Mouse (Mus musculus) limb, embryonic 14.5 days (tissue): ENCODE results near the gene Olfr486. TPM values are rescaled to one million over a fixed set of nuclear protein-coding genes. Genes with fewer than 3 reads are reported as not detected.
"Not testable (repeated sequence)": the region's sequence is repeated elsewhere in the genome, so short reads cannot be mapped to it uniquely, and the experiment has no call there.

ENCODE experiments used
- ATAC-seq: fragments of 200-750 bp; cut with Nextera tagmentation; 2 replicates; pipeline ENCODE4 v1.8.0; 2017; ENCODE audit warnings: low read depth, moderate number of reproducible peaks, moderate TSS enrichment; ENCODE audit not compliant: low FRiP score
- DNase-seq: peaks from one replicate; pipeline ENCODE4 v3.0.0-alpha.2; 2015; ENCODE audit warnings: low spot score
- H3K27ac ChIP-seq: fragments of 300-500 bp; sonication (generic); replicated peaks from 2 replicates; pipeline ENCODE4 v1.5.1; 2014; ENCODE audit warnings: low read depth, mild to moderate bottlenecking, low read length, moderate library complexity, mixed read lengths
- H3K27me3 ChIP-seq: fragments of 300-500 bp; sonication (generic); 2 replicates; pipeline ENCODE4 v1.6.1; 2014; ENCODE audit warnings: low read length, mixed read lengths; ENCODE audit not compliant: control insufficient read depth, insufficient read depth
- H3K36me3 ChIP-seq: fragments of 300-500 bp; sonication (generic); 2 replicates; pipeline ENCODE4 v1.6.1; 2014; ENCODE audit warnings: mild to moderate bottlenecking, low read length, moderate library complexity, mixed read lengths; ENCODE audit not compliant: control insufficient read depth, insufficient read depth
- H3K4me1 ChIP-seq: fragments of 300-500 bp; sonication (generic); 2 replicates; pipeline ENCODE4 v1.6.1; 2014; ENCODE audit warnings: antibody characterized with exemption, low read length, mixed read lengths; ENCODE audit not compliant: control insufficient read depth, insufficient read depth
- H3K4me2 ChIP-seq: fragments of 300-500 bp; sonication (generic); replicated peaks from 2 replicates; pipeline ENCODE4 v1.6.1; 2014; ENCODE audit warnings: low read depth, mild to moderate bottlenecking, low read length, moderate library complexity; ENCODE audit not compliant: severe bottlenecking
- H3K4me3 ChIP-seq: fragments of 300-500 bp; sonication (generic); replicated peaks from 2 replicates; pipeline ENCODE4 v1.5.1; 2014; ENCODE audit warnings: low read length
- H3K9ac ChIP-seq: fragments of 300-500 bp; sonication (generic); 2 replicates; pipeline ENCODE4 v1.6.1; 2014; ENCODE audit warnings: mild to moderate bottlenecking, low read depth, low read length, moderate library complexity; ENCODE audit not compliant: severe bottlenecking
- H3K9me3 ChIP-seq: fragments of 300-500 bp; sonication (generic); 2 replicates; pipeline ENCODE4 v1.6.1; 2016; ENCODE audit warnings: low read length; ENCODE audit not compliant: control insufficient read depth
- POLR2A ChIP-seq: fragments of 200-500 bp; IDR thresholded peaks from 2 replicates; pipeline ENCODE4 v1.8.0; 2012; ENCODE audit warnings: inconsistent platforms, mild to moderate bottlenecking, moderate library complexity, borderline replicate concordance; ENCODE audit not compliant: insufficient read depth, insufficient read length; ENCODE audit errors: extremely low read depth
- WGBS: fragments of 180-500 bp; shearing (Covaris S2); extraction: QIAGEN DNeasy Blood & Tissue Kit; methylation state at CpG from one replicate; pipeline ENCODE4 v1.1.7; 2014; 5-methylcytosine and 5-hydroxymethylcytosine counted together
- polyA plus RNA-seq, 2 experiments: library from polyadenylated mRNA; depleted of rRNA in 1 of 2; stranded (reverse) in 1 of 2; unstranded in 1 of 2; fragments of >200 nt; fragmentation: Nextera tagmentation in 1 of 2; extraction: Ambion mirVana in 1 of 2; gene quantifications; 2 replicates each; pipeline versions ENCODE4 v1.2.1 to v1.2.3; 2012 to 2014

The Olfr486 gene
- polyA plus RNA-seq (2012; rRNA removed) (not detected in 2 replicates), polyA plus RNA-seq (2014; fragmentation: Nextera tagmentation; extraction: Ambion mirVana) (not detected in 2 replicates)

DNA sequence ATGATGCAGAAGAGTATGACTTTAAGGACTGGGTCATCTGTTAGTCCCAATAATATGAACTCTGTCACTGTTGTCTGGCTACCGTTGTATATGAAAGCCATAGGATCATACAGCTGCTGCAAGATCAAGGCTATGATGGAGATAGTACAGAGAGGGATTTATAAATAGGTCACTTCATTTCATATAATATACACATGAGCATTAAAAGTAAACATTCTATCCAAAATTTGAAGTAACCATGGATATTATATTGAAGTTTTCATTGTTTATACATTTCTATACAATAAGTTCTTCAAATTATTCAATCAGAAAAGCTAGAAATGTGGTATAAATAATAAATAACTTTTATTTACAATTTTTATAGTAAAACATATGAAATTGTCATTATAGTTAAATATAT, at the start of gene Olfr486:
Olfr486 (minus strand) TSS at position 101 of the 400 bp plus-strand sequence.
- not testable (repeated sequence) for ATAC-seq, H3K27ac ChIP-seq, H3K27me3 ChIP-seq, DNase-seq, H3K4me1 ChIP-seq, H3K4me2 ChIP-seq, H3K9ac ChIP-seq, H3K36me3 ChIP-seq, H3K4me3 ChIP-seq, H3K9me3 ChIP-seq
- 88% methylated on average over 1 of the region's 1 CpGs for WGBS

DNA sequence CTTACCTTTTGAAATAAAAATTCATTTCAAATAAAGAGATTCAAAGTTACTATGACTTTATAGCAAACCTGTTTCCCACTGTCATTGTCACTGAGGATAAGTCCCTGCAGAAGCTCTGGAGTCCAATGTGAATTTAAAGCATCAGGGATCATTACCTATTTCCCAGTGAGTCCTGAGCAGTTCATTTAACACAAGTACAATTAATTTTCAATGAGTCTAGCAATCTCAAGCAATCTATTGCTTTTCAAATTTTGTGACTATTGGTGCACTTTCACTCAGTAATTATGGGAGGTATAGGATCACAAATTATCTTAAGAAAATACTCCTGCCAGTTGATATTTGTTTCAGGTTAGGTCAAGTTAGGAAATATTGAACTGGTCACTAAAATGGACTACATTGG, 42.0 kb upstream of the Olfr486 start, which contains the start of gene Olfr487:
Olfr487 (minus strand) TSS at position 101 of the 400 bp plus-strand sequence.
- not testable (repeated sequence) for H3K9me3 ChIP-seq, H3K27ac ChIP-seq, DNase-seq, H3K9ac ChIP-seq, H3K4me3 ChIP-seq, H3K27me3 ChIP-seq, H3K4me1 ChIP-seq, H3K36me3 ChIP-seq, H3K4me2 ChIP-seq, ATAC-seq

DNA sequence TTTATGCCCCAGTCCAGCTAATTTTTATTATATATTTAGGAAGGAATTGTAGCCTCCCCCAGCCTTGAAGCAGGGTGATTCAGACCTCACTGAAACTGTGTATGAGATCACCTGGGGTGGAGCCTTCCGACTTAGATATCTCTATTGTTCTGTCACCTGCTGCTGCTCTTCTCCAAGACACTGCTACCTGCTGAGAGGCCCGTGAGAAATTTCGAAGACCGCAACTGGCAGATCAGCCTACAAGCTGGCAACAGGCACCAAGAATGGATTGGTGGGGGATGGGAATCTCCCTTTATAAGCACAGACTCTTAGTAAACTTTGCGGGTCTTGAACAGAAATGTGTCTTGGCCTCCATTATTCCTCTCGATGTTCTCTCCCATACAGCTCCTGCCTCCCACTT, 24.4 kb upstream of the Olfr486 start:
- Histone ChIP-seq H3K27me3 (no peaks in the 10 kb centered on the region), H3K27ac (no peak overlapping the region), H3K4me2 (no peak overlapping the region), H3K36me3 (no peaks in the 10 kb centered on the region), H3K9ac (no peak overlapping the region), H3K9me3 (no peaks in the 10 kb centered on the region), H3K4me1 (no peaks in the 10 kb centered on the region), H3K4me3 (no peak overlapping the region)
- no peak for ATAC-seq
- no peak for DNase-seq
- WGBS: 66% methylated on average over 6 of the region's 6 CpGs
- TF ChIP-seq POLR2A: no peak

DNA sequence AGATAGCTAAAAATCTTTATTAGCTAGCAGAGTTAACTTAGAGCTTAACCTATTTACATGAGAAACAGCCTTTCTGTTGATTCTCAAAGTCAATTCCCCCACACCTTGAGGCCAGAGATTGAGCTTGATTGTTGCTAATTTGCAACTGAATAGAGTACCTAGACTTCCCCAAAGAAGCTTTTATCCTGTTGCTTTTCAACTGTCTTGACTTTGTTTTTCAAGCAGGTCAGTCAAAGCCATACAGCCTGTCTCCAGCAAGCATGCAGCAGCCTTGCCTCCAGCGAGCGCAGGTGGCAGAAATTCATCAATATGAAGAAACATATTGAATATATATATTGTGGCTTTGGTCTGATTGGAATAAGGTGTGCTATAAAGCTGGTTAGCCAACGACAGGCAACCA, 23.8 kb upstream of the Olfr486 start:
- ATAC-seq, H3K4me1 ChIP-seq, H3K27me3 ChIP-seq, H3K27ac ChIP-seq, DNase-seq, H3K36me3 ChIP-seq, H3K9ac ChIP-seq, H3K9me3 ChIP-seq, H3K4me2 ChIP-seq, H3K4me3 ChIP-seq: not testable (repeated sequence)
- WGBS: 53% methylated on average over 3 of the region's 3 CpGs

DNA sequence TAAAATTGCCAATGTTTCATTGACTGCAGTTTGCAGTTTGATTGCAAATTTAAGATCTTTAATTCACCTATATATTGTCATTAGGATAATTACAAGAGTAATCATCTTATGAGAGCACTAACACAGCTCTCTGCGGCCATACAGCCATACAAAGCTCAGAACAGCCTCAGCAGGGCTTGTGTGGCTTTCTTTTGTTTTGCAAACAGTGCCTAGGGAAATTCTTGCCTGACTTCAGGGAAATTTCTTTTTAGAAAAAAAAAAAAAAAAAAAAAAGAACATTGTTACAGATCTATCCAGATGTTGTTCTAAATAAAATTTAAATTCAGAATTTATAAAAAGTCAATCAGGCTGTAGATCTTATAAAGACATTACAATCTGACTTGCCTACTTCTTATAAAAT, 20.2 kb upstream of the Olfr486 start:
- 69% methylated on average over 1 of the region's 1 CpGs for WGBS
- H3K9ac ChIP-seq, H3K4me3 ChIP-seq, H3K27ac ChIP-seq, H3K27me3 ChIP-seq, H3K4me1 ChIP-seq, H3K36me3 ChIP-seq, ATAC-seq, H3K9me3 ChIP-seq, H3K4me2 ChIP-seq, DNase-seq: not testable (repeated sequence)

DNA sequence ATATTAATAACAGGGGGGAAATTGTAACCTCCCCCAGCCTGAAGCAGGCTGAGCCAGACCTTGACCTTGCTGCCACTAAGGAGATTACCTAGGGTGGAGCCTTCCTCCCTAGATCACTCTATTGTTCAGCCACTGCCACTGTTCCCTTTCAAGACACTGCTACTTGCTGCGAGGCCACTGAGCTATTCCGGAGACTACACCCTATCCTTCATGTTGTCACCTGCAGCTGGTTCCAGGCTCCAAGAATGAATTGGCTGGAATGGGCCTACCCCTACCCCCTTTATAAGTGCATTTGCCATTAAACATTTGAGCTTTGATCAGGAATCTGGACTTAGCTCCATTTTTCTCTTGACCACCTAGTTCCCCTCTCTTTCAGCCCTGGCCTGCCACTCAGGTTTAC, 18.7 kb upstream of the Olfr486 start:
- not testable (repeated sequence) for H3K4me3 ChIP-seq, H3K27ac ChIP-seq, H3K4me1 ChIP-seq, H3K4me2 ChIP-seq, DNase-seq, H3K9me3 ChIP-seq, H3K36me3 ChIP-seq, H3K27me3 ChIP-seq, H3K9ac ChIP-seq, ATAC-seq
- 61% methylated on average over 2 of the region's 2 CpGs for WGBS

DNA sequence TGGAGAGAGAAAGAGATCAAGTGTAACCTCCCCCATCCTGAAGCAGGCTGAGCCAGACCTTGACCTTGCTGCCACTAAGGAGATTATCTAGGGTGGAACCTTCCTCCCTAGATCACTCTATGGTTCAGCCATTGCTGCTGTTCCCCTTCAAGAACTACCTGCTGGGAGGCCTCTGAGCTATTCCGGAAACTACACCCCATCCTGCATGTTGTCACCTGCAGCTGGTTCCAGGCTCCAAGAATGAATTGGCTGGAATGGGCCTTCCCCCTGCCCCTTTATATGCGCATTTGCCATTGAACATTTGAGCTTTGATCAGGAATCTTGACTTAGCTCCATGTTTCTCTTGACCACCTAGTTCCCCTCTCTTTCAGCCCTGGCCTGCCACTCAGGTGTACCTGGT, 12.7 kb upstream of the Olfr486 start:
- not testable (repeated sequence) for ATAC-seq, H3K4me3 ChIP-seq, DNase-seq, H3K9me3 ChIP-seq, H3K27ac ChIP-seq, H3K4me2 ChIP-seq, H3K36me3 ChIP-seq, H3K9ac ChIP-seq, H3K27me3 ChIP-seq, H3K4me1 ChIP-seq
- 90% methylated on average over 2 of the region's 2 CpGs for WGBS

DNA sequence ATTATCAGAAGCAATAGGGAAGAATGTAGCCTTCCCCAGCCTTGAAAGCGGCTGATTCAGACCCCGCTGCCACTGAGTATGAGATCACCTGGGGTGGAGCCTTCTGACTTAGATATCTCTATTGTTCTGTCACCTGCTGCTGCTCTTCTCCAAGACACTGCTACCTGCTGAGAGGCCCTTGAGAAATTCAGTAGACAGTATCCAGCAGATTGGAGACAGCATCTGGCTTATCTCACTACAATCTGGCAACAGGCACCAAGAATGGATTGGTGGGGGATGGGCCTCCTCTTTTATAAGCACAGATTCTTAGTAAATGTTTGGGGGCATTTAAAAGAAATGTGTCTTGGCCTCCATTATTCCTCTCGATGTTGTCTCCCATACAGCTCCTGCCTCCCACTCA, 11.9 kb upstream of the Olfr486 start:
- not testable (repeated sequence) for H3K9ac ChIP-seq, H3K4me3 ChIP-seq, H3K27ac ChIP-seq, H3K36me3 ChIP-seq, H3K4me2 ChIP-seq, DNase-seq, ATAC-seq, H3K9me3 ChIP-seq, H3K27me3 ChIP-seq, H3K4me1 ChIP-seq
- WGBS: 79% methylated on average over 3 of the region's 3 CpGs
